Mouse (Mus musculus) liver, embryonic 12.5 days (tissue): ENCODE data around the gene Cenpt. TPM values are rescaled to one million over a fixed set of nuclear protein-coding genes. Genes with fewer than 3 reads are reported as not detected.

Experiments used
- ATAC-seq: fragments of 200-750 bp; cut with Nextera tagmentation; 2 replicates; pipeline ENCODE4 v1.8.0; 2017; ENCODE audit warnings: moderate number of reproducible peaks, mild to moderate bottlenecking, moderate library complexity
- H3K27ac ChIP-seq: fragments of 300-500 bp; sonication (generic); 2 replicates; pipeline ENCODE4 v1.5.1; 2016; ENCODE audit warnings: mild to moderate bottlenecking
- H3K27me3 ChIP-seq: fragments of 300-500 bp; sonication (generic); replicated peaks from 2 replicates; pipeline ENCODE4 v1.6.1; 2016; ENCODE audit warnings: mild to moderate bottlenecking, moderate library complexity
- H3K36me3 ChIP-seq: fragments of 300-500 bp; sonication (generic); 2 replicates; pipeline ENCODE4 v1.6.1; 2016; ENCODE audit warnings: mild to moderate bottlenecking, moderate library complexity
- H3K4me1 ChIP-seq: fragments of 300-500 bp; sonication (generic); 2 replicates; pipeline ENCODE4 v1.6.1; 2016
- H3K4me2 ChIP-seq: fragments of 300-500 bp; sonication (generic); 2 replicates; pipeline ENCODE4 v1.6.1; 2016; ENCODE audit warnings: mild to moderate bottlenecking, moderate library complexity
- H3K4me3 ChIP-seq: fragments of 300-500 bp; sonication (generic); 2 replicates; pipeline ENCODE4 v1.5.1; 2016; ENCODE audit warnings: mild to moderate bottlenecking, moderate library complexity
- H3K9ac ChIP-seq: fragments of 300-500 bp; sonication (generic); 2 replicates; pipeline ENCODE4 v1.6.1; 2016; ENCODE audit warnings: mild to moderate bottlenecking, moderate library complexity
- H3K9me3 ChIP-seq: fragments of 300-500 bp; sonication (generic); replicated peaks from 2 replicates; pipeline ENCODE4 v1.6.1; 2016; ENCODE audit warnings: mild to moderate bottlenecking, moderate library complexity
- WGBS: fragments of 180-500 bp; shearing (Covaris S2); methylation state at CpG from one replicate; pipeline ENCODE4 v1.1.7; 2016; ENCODE audit not compliant: insufficient replicate concordance; 5-methylcytosine and 5-hydroxymethylcytosine counted together
- polyA plus RNA-seq: library from polyadenylated mRNA; unstranded; fragments of >200 nt; fragmentation: Nextera tagmentation; extraction: Ambion mirVana; gene quantifications from 2 replicates; pipeline ENCODE4 v1.2.1, GENCODE M21; 2016

The Cenpt gene
- polyA plus RNA-seq, result 29.0 and 29.2 TPM in 2 replicates

- H3K4me3 ChIP-seq, result peak within 1 kb of the TSS; percentile 72
- H3K27ac ChIP-seq, result peak within 1 kb of the TSS; percentile 90; the same call in 1 of the 2 replicates
These were observed at the start of gene Cenpt for GRCm38 (mm10) chr8:105853178-105853577. Gene Cenpt (minus strand): TSS chr8:105853278.

GRCm38 (mm10) chr8:105900941-105901616 lies 48.0 kb upstream of the Cenpt start:
- Histone ChIP-seq H3K9me3 (no peaks in the 10 kb centered on the region), H3K4me3 (peak overlapping the region; percentile 93), H3K27me3 (no peaks in the 10 kb centered on the region), H3K9ac (peak overlapping the region; percentile 99), H3K4me1 (peaks cover 19% of the 10 kb centered on the region), H3K4me2 (peak overlapping the region; percentile 75), H3K27ac (peak overlapping the region; percentile 96), H3K36me3 (peaks cover 3% of the 10 kb centered on the region; the same call in 1 of the 2 replicates)
- peak; percentile 64 for ATAC-seq
- WGBS, result 13% methylated on average over 16 of the region's 16 CpGs

More at GRCm38 (mm10) chr8:105853178-105853577, at the start of gene Cenpt:
- Histone ChIP-seq H3K36me3 (peaks cover 21% of the 10 kb centered on the region), H3K27me3 (no peaks in the 10 kb centered on the region), H3K9me3 (no peaks in the 10 kb centered on the region), H3K9ac (peak within 1 kb of the TSS; percentile 85; the same call in 1 of the 2 replicates), H3K4me1 (peaks cover 53% of the 10 kb centered on the region), H3K4me2 (peak within 1 kb of the TSS; percentile 77)
- no peak for ATAC-seq
- 76% methylated on average over 3 of the region's 3 CpGs for WGBS

GRCm38 (mm10) chr8:105900180-105900940 lies 47.3 kb upstream of the Cenpt start, which contains the start of gene Pskh1:
Gene Pskh1 (plus strand): TSS chr8:105900441.
- H3K9me3 ChIP-seq, result no peaks in the 10 kb centered on the region
- peak within 1 kb of the TSS; percentile 93 for H3K4me3 ChIP-seq
- peak; percentile 89 for ATAC-seq
- H3K27ac ChIP-seq, result peak within 1 kb of the TSS; percentile 96
- H3K36me3 ChIP-seq, result peaks cover 3% of the 10 kb centered on the region; the same call in 1 of the 2 replicates
- H3K4me2 ChIP-seq, result peak within 1 kb of the TSS; percentile 75
- H3K27me3 ChIP-seq, result no peaks in the 10 kb centered on the region
- peaks cover 19% of the 10 kb centered on the region for H3K4me1 ChIP-seq
- H3K9ac ChIP-seq, result peak within 1 kb of the TSS; percentile 99
- under 1% methylated on average over 68 of the region's 68 CpGs for WGBS

GRCm38 (mm10) chr8:105897801-105898480 lies 44.9 kb upstream of the Cenpt start:
- 65% methylated on average over 9 of the region's 9 CpGs for WGBS
- Histone ChIP-seq H3K4me1 (peaks cover 25% of the 10 kb centered on the region), H3K9ac (no peak overlapping the region), H3K27ac (no peak overlapping the region), H3K4me3 (no peak overlapping the region), H3K27me3 (no peaks in the 10 kb centered on the region), H3K4me2 (no peak overlapping the region), H3K36me3 (peaks cover 17% of the 10 kb centered on the region), H3K9me3 (no peaks in the 10 kb centered on the region)
- ATAC-seq, result no peak

- Histone ChIP-seq H3K9me3 (no peaks in the 10 kb centered on the region), H3K36me3 (peaks cover 63% of the 10 kb centered on the region), H3K4me1 (peaks cover 6% of the 10 kb centered on the region), H3K27me3 (no peaks in the 10 kb centered on the region), H3K27ac (no peak within 1 kb of the TSS), H3K4me2 (no peak within 1 kb of the TSS), H3K9ac (no peak within 1 kb of the TSS), H3K4me3 (no peak within 1 kb of the TSS)
- WGBS, result 31% methylated on average over 11 of the region's 11 CpGs
- ATAC-seq, result peak; percentile 65; the same call in 1 of the 2 replicates
These were observed 40.3 kb upstream of the Cenpt start, which contains the start of gene Nrn1l for GRCm38 (mm10) chr8:105893339-105893738. Gene Nrn1l (plus strand): TSS chr8:105893567.

- no peak overlapping the region for H3K4me3 ChIP-seq
- no peaks in the 10 kb centered on the region for H3K27me3 ChIP-seq
- no peak overlapping the region for H3K4me2 ChIP-seq
- peaks cover 6% of the 10 kb centered on the region for H3K4me1 ChIP-seq
- 79% methylated on average over 6 of the region's 6 CpGs for WGBS
- ATAC-seq, result no peak
- H3K9me3 ChIP-seq, result no peaks in the 10 kb centered on the region
- H3K36me3 ChIP-seq, result peaks cover 72% of the 10 kb centered on the region
- H3K27ac ChIP-seq, result no peak overlapping the region
- H3K9ac ChIP-seq, result no peak overlapping the region
These were observed 39.4 kb upstream of the Cenpt start for GRCm38 (mm10) chr8:105892432-105892831.

- Histone ChIP-seq H3K9me3 (no peaks in the 10 kb centered on the region), H3K36me3 (peaks cover 88% of the 10 kb centered on the region)
- ATAC-seq, result no peak
These were observed 37.8 kb upstream of the Cenpt start for GRCm38 (mm10) chr8:105890870-105891269.

GRCm38 (mm10) chr8:105889756-105890465 lies 36.8 kb upstream of the Cenpt start:
- H3K9ac ChIP-seq, result no peak overlapping the region
- 84% methylated on average over 12 of the region's 12 CpGs for WGBS
- H3K4me1 ChIP-seq, result peaks cover 6% of the 10 kb centered on the region
- H3K36me3 ChIP-seq, result peaks cover 98% of the 10 kb centered on the region
- no peak overlapping the region for H3K27ac ChIP-seq
- H3K27me3 ChIP-seq, result no peaks in the 10 kb centered on the region
- H3K4me3 ChIP-seq, result no peak overlapping the region
- no peak overlapping the region for H3K4me2 ChIP-seq
- ATAC-seq, result no peak
- H3K9me3 ChIP-seq, result no peaks in the 10 kb centered on the region

More at GRCm38 (mm10) chr8:105890870-105891269, 37.8 kb upstream of the Cenpt start:
- no peaks in the 10 kb centered on the region for H3K27me3 ChIP-seq
- H3K27ac ChIP-seq, result no peak overlapping the region
- H3K4me1 ChIP-seq, result peaks cover 6% of the 10 kb centered on the region
- no peak overlapping the region for H3K4me3 ChIP-seq
- H3K4me2 ChIP-seq, result no peak overlapping the region
- H3K9ac ChIP-seq, result no peak overlapping the region
- WGBS, result 86% methylated on average over 6 of the region's 6 CpGs

GRCm38 (mm10) chr8:105880754-105881520 lies 27.9 kb upstream of the Cenpt start, which contains the start of gene Edc4:
Gene Edc4 (plus strand): TSS chr8:105880881.
- H3K4me3 ChIP-seq, result peak within 1 kb of the TSS; percentile 92
- H3K27ac ChIP-seq, result peak within 1 kb of the TSS; percentile 76
- H3K27me3 ChIP-seq, result no peaks in the 10 kb centered on the region
- peaks cover 26% of the 10 kb centered on the region for H3K4me1 ChIP-seq
- WGBS, result 1% methylated on average over 45 of the region's 45 CpGs
- no peaks in the 10 kb centered on the region for H3K9me3 ChIP-seq
- peak; percentile 87 for ATAC-seq
- H3K36me3 ChIP-seq, result peaks cover 60% of the 10 kb centered on the region
- H3K4me2 ChIP-seq, result peak within 1 kb of the TSS; percentile 85
- peak within 1 kb of the TSS; percentile 91 for H3K9ac ChIP-seq

GRCm38 (mm10) chr8:105874301-105874700 lies 21.2 kb upstream of the Cenpt start:
- Histone ChIP-seq H3K4me2 (no peak overlapping the region), H3K27ac (no peak overlapping the region; the same call in 1 of the 2 replicates)
- ATAC-seq, result no peak

More at GRCm38 (mm10) chr8:105874301-105874700, 21.2 kb upstream of the Cenpt start:
- whole genome bisulfite sequencing, result 86% methylated on average over 6 of the region's 6 CpGs
- Histone ChIP-seq H3K36me3 (peaks cover 94% of the 10 kb centered on the region), H3K9me3 (no peaks in the 10 kb centered on the region), H3K4me3 (no peak overlapping the region), H3K9ac (no peak overlapping the region), H3K27me3 (no peaks in the 10 kb centered on the region), H3K4me1 (peaks cover 20% of the 10 kb centered on the region)
